Mouse (Mus musculus) macrophage (primary cell): ENCODE data around the gene Gadd45gip1. TPM values are rescaled to one million over a fixed set of nuclear protein-coding genes. Genes with fewer than 3 reads are reported as not detected.

Experiments used
- H3K27ac ChIP-seq: fragments of 350-480 bp; formaldehyde crosslinking; 2 replicates; pipeline ENCODE4 v1.9.0; 2021
- H3K36me3 ChIP-seq: fragments of 350-480 bp; formaldehyde crosslinking; 2 replicates; pipeline ENCODE4 v1.9.0; 2021; ENCODE audit errors: inconsistent target
- H3K4me3 ChIP-seq: fragments of 350-480 bp; formaldehyde crosslinking; 2 replicates; pipeline ENCODE4 v1.9.0; 2021; ENCODE audit errors: inconsistent target
- H3K79me2 ChIP-seq: fragments of 350-480 bp; formaldehyde crosslinking; 2 replicates; pipeline ENCODE4 v1.9.0; 2021; ENCODE audit errors: inconsistent target
- WGBS: methylation state at CpG from one replicate; pipeline ENCODE4 v1.1.7; 2026; ENCODE audit warnings: inconsistent platforms; ENCODE audit not compliant: missing documents; 5-methylcytosine and 5-hydroxymethylcytosine counted together
- polyA plus RNA-seq: library from polyadenylated mRNA; stranded (reverse); fragments of 250-400 nt; gene quantifications from 3 replicates; pipeline ENCODE4 v1.2.4, GENCODE M21; 2018; ENCODE audit warnings: inconsistent platforms

Gene Gadd45gip1
- polyA plus RNA-seq, 1 experiment from 2014 or later = 5.8 TPM

- WGBS = 64% methylated on average over 9 of the region's 9 CpGs
- Histone ChIP-seq H3K27ac (no peak overlapping the region), H3K36me3 (peaks cover 30% of the 10 kb centered on the region)
Measured at GRCm38 (mm10) chr8:84844397-84845070, 13.2 kb downstream of the Gadd45gip1 start.

GRCm38 (mm10) chr8:84845355-84846093, 14.2 kb downstream of the Gadd45gip1 start:
- WGBS = 8% methylated on average over 12 of the region's 12 CpGs
- H3K27ac ChIP-seq = peak overlapping the region; percentile 73
- H3K4me3 ChIP-seq = peak overlapping the region; percentile 85
- H3K36me3 ChIP-seq = peaks cover 30% of the 10 kb centered on the region
- H3K79me2 ChIP-seq = peaks cover 34% of the 10 kb centered on the region

More at GRCm38 (mm10) chr8:84844397-84845070, 13.2 kb downstream of the Gadd45gip1 start:
- peak overlapping the region; percentile 85 for H3K4me3 ChIP-seq
- H3K79me2 ChIP-seq = peaks cover 39% of the 10 kb centered on the region

GRCm38 (mm10) chr8:84846094-84846721, 14.9 kb downstream of the Gadd45gip1 start:
- Histone ChIP-seq H3K36me3 (peaks cover 30% of the 10 kb centered on the region), H3K4me3 (peak overlapping the region; percentile 85), H3K79me2 (peaks cover 34% of the 10 kb centered on the region), H3K27ac (peak overlapping the region; percentile 73)
- 2% methylated on average over 25 of the region's 30 CpGs for WGBS

- WGBS = under 1% methylated on average over 52 of the region's 55 CpGs
- peaks cover 34% of the 10 kb centered on the region for H3K79me2 ChIP-seq
- H3K4me3 ChIP-seq = peak within 1 kb of the TSS; percentile 85
- H3K36me3 ChIP-seq = peaks cover 30% of the 10 kb centered on the region
- H3K27ac ChIP-seq = peak within 1 kb of the TSS; percentile 89
Measured at GRCm38 (mm10) chr8:84846722-84847572, 15.6 kb downstream of the Gadd45gip1 start, which contains the start of gene Calr. TSS of gene Calr (minus strand) at chr8:84846934.

GRCm38 (mm10) chr8:84847684-84848435, 16.5 kb downstream of the Gadd45gip1 start:
- Histone ChIP-seq H3K79me2 (peaks cover 34% of the 10 kb centered on the region), H3K27ac (peak overlapping the region; percentile 89), H3K4me3 (peak overlapping the region; percentile 52), H3K36me3 (peaks cover 25% of the 10 kb centered on the region)
- 2% methylated on average over 6 of the region's 6 CpGs for WGBS

- peaks cover 44% of the 10 kb centered on the region for H3K79me2 ChIP-seq
- WGBS = 94% methylated on average over 3 of the region's 3 CpGs
- no peak overlapping the region for H3K4me3 ChIP-seq
- no peak overlapping the region for H3K27ac ChIP-seq
- H3K36me3 ChIP-seq = peaks cover 9% of the 10 kb centered on the region
Measured at GRCm38 (mm10) chr8:84856434-84856833, 25.1 kb downstream of the Gadd45gip1 start.

- H3K27ac ChIP-seq = peak within 1 kb of the TSS; percentile 70
- peaks cover 14% of the 10 kb centered on the region for H3K36me3 ChIP-seq
- H3K4me3 ChIP-seq = peak within 1 kb of the TSS; percentile 76
- peaks cover 44% of the 10 kb centered on the region for H3K79me2 ChIP-seq
- WGBS = 0% methylated on average over 39 of the region's 39 CpGs
Measured at GRCm38 (mm10) chr8:84856864-84857441, 25.6 kb downstream of the Gadd45gip1 start, which contains the start of gene Farsa. TSS of gene Farsa (plus strand) at chr8:84856989.

GRCm38 (mm10) chr8:84871376-84872308, 40.3 kb downstream of the Gadd45gip1 start, which contains the start of gene Syce2:
TSS of gene Syce2 (plus strand) at chr8:84872111.
- Histone ChIP-seq H3K36me3 (peaks cover 27% of the 10 kb centered on the region), H3K27ac (peak within 1 kb of the TSS; percentile 15; the same call in 1 of the 2 replicates), H3K4me3 (peak within 1 kb of the TSS; percentile 27), H3K79me2 (no peaks in the 10 kb centered on the region)
- 4% methylated on average over 39 of the region's 46 CpGs for WGBS

- 6% methylated on average over 54 of the region's 54 CpGs for WGBS
- peaks cover 19% of the 10 kb centered on the region for H3K36me3 ChIP-seq
- H3K79me2 ChIP-seq = no peaks in the 10 kb centered on the region
- H3K4me3 ChIP-seq = peak overlapping the region; percentile 11; the same call in 1 of the 2 replicates
- H3K27ac ChIP-seq = no peak overlapping the region
Measured at GRCm38 (mm10) chr8:84872309-84872965, 41.1 kb downstream of the Gadd45gip1 start.

- Histone ChIP-seq H3K27ac (no peak overlapping the region), H3K79me2 (no peaks in the 10 kb centered on the region), H3K36me3 (peaks cover 13% of the 10 kb centered on the region), H3K4me3 (no peak overlapping the region; the same call in 1 of the 2 replicates)
- 91% methylated on average over 4 of the region's 4 CpGs for WGBS
Measured at GRCm38 (mm10) chr8:84873016-84873415, 41.7 kb downstream of the Gadd45gip1 start.

- no peaks in the 10 kb centered on the region for H3K36me3 ChIP-seq
- H3K4me3 ChIP-seq = no peak overlapping the region
- H3K79me2 ChIP-seq = no peaks in the 10 kb centered on the region
- 75% methylated on average over 3 of the region's 3 CpGs for WGBS
- no peak overlapping the region for H3K27ac ChIP-seq
Measured at GRCm38 (mm10) chr8:84874339-84874738, 43.0 kb downstream of the Gadd45gip1 start.
